Mouse (Mus musculus) spleen, adult 2 months (tissue): ENCODE measurements around the gene Slc12a8. TPM values are rescaled to one million over a fixed set of nuclear protein-coding genes. Genes with fewer than 3 reads are reported as not detected.

Source experiments
- DNase-seq, 2 experiments: peaks; one replicate each; pipeline versions ENCODE4 v3.0.0 to v3.0.0-alpha.2; 2012 to 2021; ENCODE audit warnings: low spot score in 2 of 2, low read depth in 1 of 2
- H3K27ac ChIP-seq: fragments of 200-500 bp; 2 replicates; pipeline ENCODE4 v1.5.1; 2012; ENCODE audit warnings: low read length, inconsistent platforms; ENCODE audit not compliant: insufficient read depth
- H3K27me3 ChIP-seq: fragments of 200-500 bp; 2 replicates; pipeline ENCODE4 v1.6.1; 2012; ENCODE audit warnings: mild to moderate bottlenecking, moderate library complexity, low read length, inconsistent platforms; ENCODE audit not compliant: control insufficient read depth, insufficient read depth
- H3K36me3 ChIP-seq: fragments of 200-500 bp; 2 replicates; pipeline ENCODE4 v1.6.1; 2012; ENCODE audit warnings: mild to moderate bottlenecking, low read length, inconsistent platforms; ENCODE audit not compliant: control insufficient read depth, insufficient read depth
- H3K4me1 ChIP-seq: fragments of 200-500 bp; 2 replicates; pipeline ENCODE4 v1.6.1; 2011; ENCODE audit warnings: inconsistent platforms; ENCODE audit not compliant: control insufficient read depth, insufficient read depth, insufficient read length
- H3K4me3 ChIP-seq: fragments of 200-500 bp; 2 replicates; pipeline ENCODE4 v1.5.1; 2011; ENCODE audit warnings: mild to moderate bottlenecking, inconsistent platforms; ENCODE audit not compliant: insufficient read depth, insufficient read length; ENCODE audit errors: extremely low read depth
- CTCF ChIP-seq: fragments of 200-500 bp; IDR thresholded peaks from 2 replicates; pipeline ENCODE4 v1.5.1; 2011; ENCODE audit warnings: mild to moderate bottlenecking, inconsistent platforms; ENCODE audit not compliant: insufficient read depth, insufficient read length, insufficient replicate concordance; ENCODE audit errors: extremely low read depth
- POLR2A ChIP-seq: fragments of 200-500 bp; IDR thresholded peaks from 2 replicates; pipeline ENCODE4 v1.6.1; 2011; ENCODE audit warnings: low read depth, low read length, inconsistent platforms
- WGBS: fragments of 180-500 bp; shearing (Covaris S2); methylation state at CpG from one replicate; pipeline ENCODE4 v1.1.7; 2018; 5-methylcytosine and 5-hydroxymethylcytosine counted together
- polyA plus RNA-seq: library from polyadenylated mRNA; depleted of rRNA; stranded (reverse); fragments of >200 nt; gene quantifications from 2 replicates; pipeline ENCODE4 v1.2.3, GENCODE M21; 2012

Gene Slc12a8
- polyA plus RNA-seq, 1 experiment = 1.2 TPM

- no peak for DNase-seq
- 90% methylated on average over 4 of the region's 4 CpGs for WGBS
- Histone ChIP-seq H3K27ac (no peak overlapping the region), H3K4me3 (no peak overlapping the region), H3K27me3 (no peaks in the 10 kb centered on the region), H3K4me1 (no peaks in the 10 kb centered on the region), H3K36me3 (no peaks in the 10 kb centered on the region)
- TF ChIP-seq POLR2A = no peak
- no peak for TF ChIP-seq CTCF
Observed at GRCm38 (mm10) chr16:33672188-33672587, 155.1 kb downstream of the Slc12a8 start.

- 76% methylated on average over 4 of the region's 4 CpGs for WGBS
- no peak for DNase-seq
- TF ChIP-seq CTCF = no peak
- TF ChIP-seq POLR2A = no peak
- Histone ChIP-seq H3K4me1 (no peaks in the 10 kb centered on the region), H3K27me3 (no peaks in the 10 kb centered on the region), H3K4me3 (no peak overlapping the region), H3K36me3 (no peaks in the 10 kb centered on the region), H3K27ac (no peak overlapping the region)
Observed at GRCm38 (mm10) chr16:33672643-33673042, 155.5 kb downstream of the Slc12a8 start.

DNA sequence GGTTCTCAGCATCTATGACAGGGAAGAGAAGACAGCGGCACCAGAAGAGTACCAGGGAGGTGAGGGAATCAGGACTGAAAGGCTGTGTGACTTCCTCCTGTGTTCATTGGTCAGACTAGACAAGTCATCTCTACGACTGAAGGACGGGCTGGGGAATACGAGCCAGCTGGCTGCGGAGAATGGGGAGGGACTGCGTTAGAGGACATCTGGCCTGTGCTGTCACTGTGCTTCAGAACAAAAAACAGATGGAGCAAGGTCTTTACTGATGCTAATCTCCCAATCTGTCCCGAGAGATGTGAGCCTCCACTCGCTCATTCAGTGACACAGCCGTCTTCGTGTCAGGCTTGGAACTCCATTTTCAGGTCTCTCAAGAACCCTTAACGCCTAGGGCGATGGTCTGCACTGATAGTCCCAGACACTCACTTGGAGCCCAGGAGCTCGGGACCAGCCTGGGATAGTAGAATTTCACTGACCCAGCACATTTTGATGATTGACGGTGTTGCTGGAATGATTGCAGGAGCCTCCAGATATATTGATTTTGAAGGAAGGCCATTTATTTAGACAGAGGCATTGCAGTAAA is 156.5 kb downstream of the Slc12a8 start:
- Histone ChIP-seq H3K27ac (no peak overlapping the region), H3K36me3 (no peaks in the 10 kb centered on the region), H3K4me1 (no peaks in the 10 kb centered on the region; the same call in 1 of the 2 replicates), H3K27me3 (no peaks in the 10 kb centered on the region), H3K4me3 (no peak overlapping the region)
- WGBS = 91% methylated on average over 14 of the region's 14 CpGs
- DNase-seq = no peak
- no peak for TF ChIP-seq POLR2A
- no peak for TF ChIP-seq CTCF

- Histone ChIP-seq H3K27ac (no peak overlapping the region), H3K4me3 (no peak overlapping the region), H3K36me3 (no peaks in the 10 kb centered on the region), H3K4me1 (no peaks in the 10 kb centered on the region; the same call in 1 of the 2 replicates), H3K27me3 (no peaks in the 10 kb centered on the region)
- no peak for DNase-seq
- WGBS = 87% methylated on average over 10 of the region's 10 CpGs
- no peak for TF ChIP-seq CTCF
- no peak for TF ChIP-seq POLR2A
Observed at GRCm38 (mm10) chr16:33675151-33675847, 158.2 kb downstream of the Slc12a8 start.

- H3K27me3 ChIP-seq = no peaks in the 10 kb centered on the region
- no peaks in the 10 kb centered on the region; the same call in 1 of the 2 replicates for H3K4me1 ChIP-seq
- 79% methylated on average over 3 of the region's 3 CpGs for WGBS
- no peak for DNase-seq
- no peak overlapping the region for H3K27ac ChIP-seq
- no peak overlapping the region for H3K4me3 ChIP-seq
- TF ChIP-seq POLR2A = no peak
- TF ChIP-seq CTCF = no peak
- H3K36me3 ChIP-seq = no peaks in the 10 kb centered on the region
Observed at GRCm38 (mm10) chr16:33675848-33676184, 158.7 kb downstream of the Slc12a8 start.

- Histone ChIP-seq H3K4me3 (no peak overlapping the region), H3K27ac (no peak overlapping the region; the same call in 1 of the 2 replicates), H3K4me1 (no peaks in the 10 kb centered on the region; the same call in 1 of the 2 replicates), H3K27me3 (no peaks in the 10 kb centered on the region), H3K36me3 (no peaks in the 10 kb centered on the region)
- TF ChIP-seq POLR2A = no peak
- no peak for TF ChIP-seq CTCF
- WGBS = 84% methylated on average over 7 of the region's 7 CpGs
- no peak for DNase-seq
Observed at GRCm38 (mm10) chr16:33676347-33677312, 159.5 kb downstream of the Slc12a8 start.
